Mouse (Mus musculus) heart, embryonic 11.5 days (tissue): ENCODE results near the gene Bloc1s5. TPM values are rescaled to one million over a fixed set of nuclear protein-coding genes. Genes with fewer than 3 reads are reported as not detected.

ENCODE experiments used
- ATAC-seq: fragments of 200-750 bp; cut with Nextera tagmentation; replicated peaks from 2 replicates; pipeline ENCODE4 v1.8.0; 2017; ENCODE audit warnings: moderate library complexity; ENCODE audit not compliant: insufficient number of reproducible peaks, low FRiP score, low TSS enrichment
- H3K27ac ChIP-seq: fragments of 300-500 bp; sonication (generic); 2 replicates; pipeline ENCODE4 v1.5.1; 2014; ENCODE audit warnings: mild to moderate bottlenecking, low read depth, low read length
- H3K27me3 ChIP-seq: fragments of 300-500 bp; sonication (generic); 2 replicates; pipeline ENCODE4 v1.6.1; 2014; ENCODE audit warnings: mild to moderate bottlenecking, low read length, mixed read lengths; ENCODE audit not compliant: control insufficient read depth, insufficient read depth
- H3K36me3 ChIP-seq: fragments of 300-500 bp; sonication (generic); 2 replicates; pipeline ENCODE4 v1.6.1; 2014; ENCODE audit warnings: mild to moderate bottlenecking, low read length, moderate library complexity, mixed read lengths; ENCODE audit not compliant: control insufficient read depth, insufficient read depth
- H3K4me1 ChIP-seq: fragments of 300-500 bp; sonication (generic); 2 replicates; pipeline ENCODE4 v1.6.1; 2014; ENCODE audit warnings: low read length; ENCODE audit not compliant: control insufficient read depth, insufficient read depth
- H3K4me2 ChIP-seq: fragments of 300-500 bp; sonication (generic); 2 replicates; pipeline ENCODE4 v1.6.1; 2014; ENCODE audit warnings: mild to moderate bottlenecking, moderate library complexity
- H3K4me3 ChIP-seq: fragments of 300-500 bp; sonication (generic); 2 replicates; pipeline ENCODE4 v1.5.1; 2014; ENCODE audit warnings: low read depth, low read length
- H3K9ac ChIP-seq: fragments of 300-500 bp; sonication (generic); 2 replicates; pipeline ENCODE4 v1.6.1; 2014; ENCODE audit warnings: mild to moderate bottlenecking, low read depth, low read length, moderate library complexity
- H3K9me3 ChIP-seq: fragments of 300-500 bp; sonication (generic); replicated peaks from 2 replicates; pipeline ENCODE4 v1.6.1; 2016; ENCODE audit warnings: low read length; ENCODE audit not compliant: control insufficient read depth
- WGBS: fragments of 180-500 bp; shearing (Covaris S2); extraction: QIAGEN DNeasy Blood & Tissue Kit; methylation state at CpG from one replicate; pipeline ENCODE4 v1.1.7; 2014; ENCODE audit not compliant: insufficient replicate concordance; 5-methylcytosine and 5-hydroxymethylcytosine counted together
- polyA plus RNA-seq: library from polyadenylated mRNA; unstranded; fragments of >200 nt; fragmentation: Nextera tagmentation; extraction: Ambion mirVana; gene quantifications from 2 replicates; pipeline ENCODE4 v1.2.1, GENCODE M21; 2014

The Bloc1s5 gene
- polyA plus RNA-seq, 1 experiment from 2014 or later, result 18.9 TPM

DNA sequence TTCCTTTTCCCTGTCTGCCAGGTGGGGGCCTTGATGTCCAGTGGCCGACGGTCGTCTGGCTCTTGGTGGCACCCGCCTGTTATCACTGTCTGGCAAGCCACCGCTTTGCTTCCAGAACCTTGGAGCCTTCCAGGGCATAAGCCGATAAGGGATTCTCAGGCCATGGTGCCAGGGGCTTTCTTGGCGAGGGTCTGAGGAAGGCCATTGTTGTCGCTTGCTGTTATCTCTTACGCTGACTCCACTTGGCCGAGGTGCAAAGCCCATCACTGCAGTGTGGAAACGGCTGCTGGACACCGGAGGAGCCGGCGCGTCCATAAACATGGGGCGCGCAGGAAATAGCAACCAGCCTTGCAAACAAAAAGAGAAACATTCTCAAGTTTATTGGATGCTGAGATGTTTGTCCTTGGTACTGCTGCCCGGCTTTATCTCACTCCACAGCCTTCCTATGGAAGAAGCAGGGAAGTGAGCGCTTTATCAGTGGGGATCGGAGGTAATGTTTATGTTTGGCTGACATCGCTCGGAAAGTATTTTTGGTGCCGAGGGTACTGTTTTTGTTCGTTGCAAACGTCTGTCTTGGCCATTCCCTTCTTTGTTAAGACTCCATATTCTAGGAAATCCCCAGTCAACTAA lies 54.8 kb downstream of the Bloc1s5 start:
- Histone ChIP-seq H3K9ac (no peak overlapping the region), H3K36me3 (no peaks in the 10 kb centered on the region), H3K9me3 (no peaks in the 10 kb centered on the region), H3K27me3 (no peaks in the 10 kb centered on the region), H3K27ac (peak overlapping the region; percentile 37), H3K4me1 (peaks cover 14% of the 10 kb centered on the region; the same call in 1 of the 2 replicates), H3K4me2 (peak overlapping the region; percentile 63), H3K4me3 (peak overlapping the region; percentile 32)
- WGBS, result 30% methylated on average over 25 of the region's 25 CpGs
- ATAC-seq, result no peak; the same call in 1 of the 2 replicates

DNA sequence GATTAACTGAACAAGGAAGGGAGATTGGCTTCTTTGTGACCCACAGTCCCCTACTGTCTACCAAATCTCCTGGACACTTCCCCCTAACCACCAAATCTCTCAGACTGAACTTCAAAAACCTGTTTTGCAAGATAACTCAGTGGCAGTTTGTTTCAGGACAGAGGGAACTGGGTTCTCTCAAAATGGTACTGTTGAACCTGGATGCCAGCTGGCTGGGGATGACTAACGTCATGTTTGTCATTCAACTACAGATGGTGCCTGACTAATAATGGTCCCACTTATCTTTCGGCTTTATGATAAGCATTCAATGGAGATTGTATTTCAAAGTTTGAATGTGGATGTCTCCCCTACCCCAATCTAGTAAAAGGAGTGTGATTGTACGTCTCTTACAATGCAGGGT lies 60.2 kb downstream of the Bloc1s5 start:
- Histone ChIP-seq H3K36me3 (no peaks in the 10 kb centered on the region), H3K9ac (no peak overlapping the region), H3K4me3 (no peak overlapping the region)

DNA sequence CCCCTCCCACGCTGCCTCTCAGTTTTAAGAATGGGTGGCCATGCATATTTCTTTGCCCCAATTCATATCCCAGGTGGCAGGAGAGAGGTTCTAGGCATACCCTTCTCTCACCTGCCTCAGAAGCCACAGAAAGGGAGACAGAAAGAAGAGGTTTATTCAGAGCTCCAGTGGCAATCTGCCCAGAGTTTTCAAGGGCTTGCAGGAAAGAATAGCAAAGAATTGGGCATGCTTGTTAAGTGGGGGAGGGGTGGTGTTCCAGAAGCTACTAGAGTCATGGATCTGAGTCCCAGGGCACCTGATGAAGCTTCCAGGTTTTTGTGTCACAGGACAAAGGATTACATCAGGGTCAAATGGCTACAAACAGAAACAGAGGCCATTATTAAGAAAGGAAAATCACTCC lies 61.6 kb downstream of the Bloc1s5 start:
- Histone ChIP-seq H3K36me3 (no peaks in the 10 kb centered on the region), H3K4me3 (no peak overlapping the region), H3K9ac (no peak overlapping the region), H3K4me2 (no peak overlapping the region), H3K27me3 (no peaks in the 10 kb centered on the region), H3K4me1 (no peaks in the 10 kb centered on the region), H3K9me3 (no peaks in the 10 kb centered on the region), H3K27ac (no peak overlapping the region)
- no peak for ATAC-seq
- WGBS, result 94% methylated on average over 1 of the region's 1 CpGs

More for the DNA sequence above, 60.2 kb downstream of the Bloc1s5 start:
- Histone ChIP-seq H3K4me2 (no peak overlapping the region), H3K27me3 (no peaks in the 10 kb centered on the region), H3K4me1 (no peaks in the 10 kb centered on the region; the same call in 1 of the 2 replicates), H3K27ac (no peak overlapping the region), H3K9me3 (no peaks in the 10 kb centered on the region)
- no peak for ATAC-seq
- WGBS, result 47% methylated on average over 3 of the region's 3 CpGs

DNA sequence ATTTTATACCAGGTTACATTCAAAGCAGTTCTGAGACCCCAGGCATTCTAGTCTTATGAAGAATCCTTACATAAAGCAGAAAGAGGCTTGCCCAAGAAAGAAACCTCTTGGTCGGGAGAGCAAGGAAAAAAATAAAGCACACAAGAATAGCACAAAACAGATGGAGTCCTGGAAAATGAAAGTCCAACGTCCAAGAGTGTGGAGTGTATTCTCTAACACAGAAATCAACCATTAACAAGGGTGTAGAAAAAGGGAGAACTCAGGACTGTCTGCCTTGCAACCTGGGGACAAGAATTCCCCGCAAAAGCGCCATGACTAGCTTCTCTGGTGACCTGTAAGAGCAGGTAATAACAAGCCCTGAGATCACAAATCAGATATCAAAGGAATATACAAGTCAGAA lies 69.7 kb downstream of the Bloc1s5 start:
- Histone ChIP-seq H3K27me3 (no peaks in the 10 kb centered on the region), H3K9ac (no peak overlapping the region), H3K9me3 (no peaks in the 10 kb centered on the region), H3K36me3 (no peaks in the 10 kb centered on the region), H3K4me3 (no peak overlapping the region), H3K27ac (no peak overlapping the region), H3K4me1 (no peaks in the 10 kb centered on the region), H3K4me2 (no peak overlapping the region)
- 70% methylated on average over 4 of the region's 4 CpGs for WGBS
- no peak for ATAC-seq

DNA sequence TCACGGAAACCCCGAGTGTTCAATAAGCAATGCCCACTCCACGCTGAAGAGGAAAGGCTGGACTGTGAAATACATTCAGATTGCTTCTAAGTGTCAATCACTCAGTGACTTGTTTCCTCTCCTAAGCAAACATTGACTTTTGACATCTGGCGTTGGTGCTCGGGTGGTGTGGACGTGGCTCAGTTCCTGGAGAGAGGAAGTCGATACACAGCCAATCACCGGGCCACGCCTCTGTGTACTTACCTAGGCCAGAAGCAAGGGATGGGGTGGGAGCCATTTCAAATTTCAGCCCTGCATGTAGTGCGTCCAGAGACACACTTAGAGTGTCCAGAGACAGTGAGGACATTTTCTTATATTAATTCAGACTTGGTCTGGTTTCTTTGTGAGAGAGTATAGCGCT lies 80.3 kb downstream of the Bloc1s5 start:
- WGBS, result 68% methylated on average over 11 of the region's 11 CpGs
- Histone ChIP-seq H3K4me1 (no peaks in the 10 kb centered on the region), H3K27me3 (no peaks in the 10 kb centered on the region), H3K9ac (no peak overlapping the region), H3K9me3 (no peaks in the 10 kb centered on the region), H3K4me3 (no peak overlapping the region), H3K36me3 (no peaks in the 10 kb centered on the region), H3K4me2 (no peak overlapping the region), H3K27ac (no peak overlapping the region)
- ATAC-seq, result no peak

DNA sequence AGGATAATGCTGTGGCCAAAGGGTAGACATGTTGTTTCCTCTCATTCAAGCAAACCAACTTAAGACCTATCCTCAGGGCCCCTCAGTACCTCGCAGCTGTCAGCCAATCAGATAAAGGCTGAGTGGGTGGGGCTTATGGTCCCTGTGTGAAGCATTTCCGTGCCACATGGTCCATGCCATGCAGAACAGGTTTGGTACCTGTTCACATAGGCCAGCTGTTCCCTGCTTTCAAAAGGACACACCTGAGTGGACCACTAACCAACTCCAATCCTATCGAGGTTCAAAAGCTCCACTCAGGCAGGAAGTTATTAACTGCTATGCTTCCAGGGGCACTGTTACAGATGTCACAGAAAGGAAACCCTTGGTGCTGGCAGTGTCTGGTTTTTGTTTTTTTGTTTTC lies 80.7 kb downstream of the Bloc1s5 start:
- no peak overlapping the region for H3K27ac ChIP-seq
- WGBS, result 65% methylated on average over 3 of the region's 3 CpGs
- H3K9me3 ChIP-seq, result no peaks in the 10 kb centered on the region
- no peak overlapping the region for H3K4me2 ChIP-seq
- H3K4me1 ChIP-seq, result no peaks in the 10 kb centered on the region
- H3K4me3 ChIP-seq, result no peak overlapping the region
- ATAC-seq, result no peak
- no peaks in the 10 kb centered on the region for H3K36me3 ChIP-seq
- H3K27me3 ChIP-seq, result no peaks in the 10 kb centered on the region
- H3K9ac ChIP-seq, result no peak overlapping the region

DNA sequence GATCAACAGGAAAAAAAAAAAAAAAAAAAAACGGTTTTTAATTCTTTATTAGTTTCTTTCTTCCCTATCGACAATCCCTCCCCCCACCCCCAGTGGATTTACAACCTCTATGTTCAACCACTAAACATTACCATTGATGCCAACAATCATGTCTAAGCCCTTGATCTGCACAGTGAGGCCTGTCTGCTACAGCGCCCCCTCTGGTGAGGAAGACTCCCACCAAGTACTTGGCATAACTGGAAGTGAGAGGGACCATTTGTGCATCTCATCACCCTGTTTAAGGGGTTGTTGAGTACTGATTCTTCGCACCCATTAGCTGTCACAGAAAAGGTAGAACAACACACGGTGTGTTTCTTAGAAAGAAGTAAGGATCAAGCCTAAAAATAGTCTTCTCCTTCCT lies 86.2 kb downstream of the Bloc1s5 start:
- no peak overlapping the region for H3K27ac ChIP-seq
- H3K9ac ChIP-seq, result no peak overlapping the region
- H3K36me3 ChIP-seq, result no peaks in the 10 kb centered on the region
- no peak overlapping the region for H3K4me3 ChIP-seq
- no peaks in the 10 kb centered on the region for H3K27me3 ChIP-seq
- WGBS, result 71% methylated on average over 5 of the region's 5 CpGs
- H3K4me2 ChIP-seq, result no peak overlapping the region
- no peaks in the 10 kb centered on the region for H3K9me3 ChIP-seq
- ATAC-seq, result no peak
- H3K4me1 ChIP-seq, result no peaks in the 10 kb centered on the region

DNA sequence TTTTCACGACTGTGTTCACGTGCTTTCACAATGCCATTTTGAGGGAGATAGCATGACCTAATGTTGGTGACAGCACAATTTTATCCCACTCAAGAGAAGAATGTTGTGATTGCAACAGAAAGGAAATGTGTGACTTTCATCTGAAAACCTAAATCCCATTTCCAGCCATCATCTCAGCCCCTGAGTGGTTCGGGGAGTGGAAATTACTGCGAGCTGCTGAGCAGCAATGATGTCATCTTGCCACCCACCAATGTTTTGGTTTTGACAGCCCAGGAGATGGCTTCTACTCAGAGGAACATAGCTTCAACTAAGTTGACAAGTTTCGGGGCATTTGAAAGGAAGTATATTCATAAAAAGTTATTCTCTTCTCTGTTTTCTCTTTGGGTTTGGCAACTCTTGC lies 87.2 kb downstream of the Bloc1s5 start:
- H3K36me3 ChIP-seq, result no peaks in the 10 kb centered on the region
- H3K9me3 ChIP-seq, result no peaks in the 10 kb centered on the region
- ATAC-seq, result no peak
- H3K9ac ChIP-seq, result no peak overlapping the region
- H3K4me2 ChIP-seq, result no peak overlapping the region
- 73% methylated on average over 5 of the region's 5 CpGs for WGBS
- no peak overlapping the region for H3K4me3 ChIP-seq
- no peaks in the 10 kb centered on the region for H3K4me1 ChIP-seq
- H3K27me3 ChIP-seq, result no peaks in the 10 kb centered on the region
- H3K27ac ChIP-seq, result no peak overlapping the region

DNA sequence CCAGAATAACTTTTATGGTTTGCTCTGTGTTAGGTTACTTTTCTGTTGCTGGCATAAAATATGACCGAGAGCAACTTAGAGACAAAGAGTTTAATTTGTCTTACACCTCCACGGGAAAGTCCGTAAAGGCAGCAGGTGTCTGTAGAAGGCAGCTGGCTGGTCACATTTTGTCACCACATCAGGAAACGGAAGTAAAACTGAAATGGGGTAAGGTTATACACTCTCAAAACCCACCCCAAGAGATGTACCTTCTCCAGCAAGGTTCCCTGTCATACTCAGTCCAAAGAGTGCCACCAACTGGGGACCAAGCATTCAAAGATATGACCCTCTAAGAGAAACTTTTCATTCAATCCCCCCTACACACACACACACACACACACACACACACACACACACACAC lies 88.2 kb downstream of the Bloc1s5 start:
- no peak overlapping the region for H3K27ac ChIP-seq
- no peaks in the 10 kb centered on the region for H3K4me1 ChIP-seq
- no peak overlapping the region for H3K4me3 ChIP-seq
- no peaks in the 10 kb centered on the region for H3K27me3 ChIP-seq
- no peaks in the 10 kb centered on the region for H3K36me3 ChIP-seq
- H3K9ac ChIP-seq, result no peak overlapping the region
- H3K4me2 ChIP-seq, result no peak overlapping the region
- ATAC-seq, result no peak
- 77% methylated on average over 4 of the region's 4 CpGs for WGBS
- H3K9me3 ChIP-seq, result no peaks in the 10 kb centered on the region
